Mouse (Mus musculus) layer of hippocampus, postnatal 14 days (tissue): ENCODE measurements around the gene Xpo1. TPM values are rescaled to one million over a fixed set of nuclear protein-coding genes. Genes with fewer than 3 reads are reported as not detected.
"Not testable (repeated sequence)": the region's sequence is repeated elsewhere in the genome, so short reads cannot be mapped to it uniquely, and the experiment has no call there.

Source experiments
- DNase-seq, 2 experiments: peaks; one replicate each; pipeline ENCODE4 v3.0.0; 2021 to 2022; ENCODE audit warnings: low spot score in 2 of 2, mixed read lengths in 1 of 2
- total RNA-seq, 2 experiments: library from RNA; stranded (reverse); gene quantifications; 2 replicates each; pipeline ENCODE4 v1.2.3; 2021

Xpo1 gene
- total RNA-seq, 2 experiments from 2014 or later = 68.2 to 68.8 TPM

DNA sequence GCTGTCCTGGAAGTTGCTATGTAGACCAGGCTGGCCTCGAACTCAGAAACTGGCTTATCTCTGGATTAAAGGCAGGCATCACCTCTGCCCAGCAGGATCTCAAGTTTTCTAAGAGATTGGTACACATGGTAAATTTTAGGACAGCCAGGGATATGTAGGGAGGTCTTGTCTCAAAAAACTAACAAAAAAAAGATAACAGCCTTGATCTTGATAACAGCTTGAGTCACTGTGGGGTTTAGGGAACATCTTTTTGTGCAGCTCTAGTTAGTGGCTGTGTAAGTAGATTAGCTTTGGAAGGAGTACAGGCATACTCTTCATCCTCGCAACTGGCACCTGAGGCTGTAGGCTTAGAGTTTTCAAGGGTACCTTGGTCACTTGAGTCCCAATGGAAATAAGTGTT lies 41.5 kb downstream of the Xpo1 start:
- DNase-seq = no peak

DNA sequence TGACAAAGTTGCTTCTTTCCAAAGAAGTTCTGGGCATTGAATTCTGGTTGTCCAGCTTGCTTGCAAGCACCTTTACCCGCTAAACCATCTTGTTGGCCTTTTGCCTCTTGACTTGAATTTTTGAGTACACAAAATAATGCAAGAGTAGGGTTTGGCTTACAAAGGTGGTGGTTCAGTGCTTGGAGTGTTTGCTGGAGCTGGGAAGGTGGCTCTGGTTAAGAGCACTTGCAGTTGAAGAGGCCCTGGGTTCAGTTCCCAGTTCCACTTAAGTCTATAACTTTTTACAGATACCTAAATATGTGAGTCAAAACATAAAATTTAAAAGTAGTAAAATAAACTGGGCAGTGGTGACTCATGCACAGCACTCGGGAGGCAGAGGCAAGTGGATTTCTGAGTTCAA lies 42.5 kb downstream of the Xpo1 start:
- no peak for DNase-seq

GRCm38 (mm10) chr11:23299910-23300309 lies 44.1 kb downstream of the Xpo1 start:
- no peak for DNase-seq

DNA sequence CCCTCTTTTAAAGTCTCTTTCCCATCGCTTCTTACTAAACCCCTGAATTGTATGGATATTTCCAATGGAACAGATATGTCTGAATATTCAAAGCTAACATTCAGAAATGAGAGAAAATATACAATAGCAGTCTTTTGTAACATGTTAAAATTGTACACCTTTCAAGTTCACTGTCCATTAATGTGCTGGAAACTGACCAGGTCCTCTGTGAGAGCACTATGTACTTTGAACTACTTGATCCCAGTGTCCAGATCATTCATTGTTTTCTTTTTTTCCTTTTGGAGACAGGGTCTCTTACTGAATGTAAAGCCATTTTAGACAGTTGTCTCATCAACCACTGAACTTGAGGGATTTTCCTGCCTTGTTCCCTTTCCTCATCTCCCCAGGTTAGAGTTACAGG lies 47.3 kb downstream of the Xpo1 start:
- DNase-seq = no peak

DNA sequence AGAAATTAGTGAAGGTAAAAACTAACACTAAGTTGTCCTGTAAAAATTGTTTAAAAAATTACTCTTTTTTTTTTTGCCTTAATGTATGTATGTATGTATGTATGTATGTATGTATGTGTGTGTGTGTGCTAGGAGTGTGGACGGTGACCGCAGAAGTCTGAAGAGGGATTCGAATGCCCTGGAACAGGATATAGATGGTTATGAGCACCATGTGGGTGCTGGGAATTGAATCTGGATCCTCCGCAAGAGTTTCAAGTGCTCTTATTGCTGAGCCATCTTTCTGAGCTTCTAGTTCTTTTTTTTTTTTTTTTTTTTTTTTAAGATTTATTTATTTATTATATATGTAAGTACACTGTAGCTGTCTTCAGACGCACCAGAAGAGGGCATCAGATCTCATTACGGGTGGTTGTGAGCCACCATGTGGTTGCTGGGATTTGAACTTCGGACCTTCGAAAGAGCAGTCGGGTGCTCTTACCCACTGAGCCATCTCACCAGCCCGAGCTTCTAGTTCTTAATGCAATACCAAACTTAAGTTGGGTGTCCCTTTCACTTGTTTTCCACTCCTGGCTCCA lies 49.3 kb downstream of the Xpo1 start:
- DNase-seq = not testable (repeated sequence)

GRCm38 (mm10) chr11:23305673-23306608 lies 50.1 kb downstream of the Xpo1 start:
- DNase-seq = peak; percentile 93 to 96

- DNase-seq = peak; percentile 29 to 55
Measured at GRCm38 (mm10) chr11:23306764-23307565, 51.1 kb downstream of the Xpo1 start, which contains the start of gene Usp34. Usp34 (plus strand) TSS chr11:23306895.

DNA sequence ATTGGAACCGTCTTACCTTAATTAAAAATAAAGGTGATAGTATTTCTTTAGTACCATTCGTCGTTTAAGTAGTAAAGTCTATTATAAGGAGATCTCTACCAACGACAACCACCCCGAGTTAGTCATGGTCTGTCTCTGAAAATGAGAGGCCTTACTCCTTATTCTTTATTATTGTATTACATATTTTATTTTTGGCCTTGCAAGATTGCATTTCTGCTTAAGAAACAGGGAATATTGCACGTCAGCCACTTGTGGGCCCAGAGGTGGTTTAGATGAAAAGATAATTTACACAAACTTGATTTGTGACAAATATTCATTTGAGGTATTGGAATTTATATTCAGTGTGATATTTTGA lies 51.7 kb downstream of the Xpo1 start:
- no peak for DNase-seq

- DNase-seq = no peak
Measured at GRCm38 (mm10) chr11:23313496-23313895, 57.7 kb downstream of the Xpo1 start.

DNA sequence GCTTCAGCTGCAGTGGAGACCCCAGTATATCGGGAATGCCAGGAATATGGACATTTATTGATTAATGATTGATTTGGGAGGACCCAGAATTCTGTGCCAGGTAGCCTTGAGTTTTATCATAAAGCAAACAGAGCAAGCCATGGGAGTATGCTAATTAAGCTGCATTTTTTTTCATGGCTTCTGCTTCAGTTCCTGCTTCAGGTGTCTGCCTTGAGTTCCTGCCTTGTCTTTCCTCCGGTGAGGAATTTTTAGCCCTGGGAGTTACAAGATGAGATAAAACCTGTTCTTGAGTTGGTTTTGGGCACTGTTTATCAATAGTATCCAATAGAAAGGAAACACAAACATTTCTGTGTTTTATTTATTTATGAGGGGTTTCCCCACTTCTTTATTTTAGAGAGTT lies 73.6 kb downstream of the Xpo1 start:
- DNase-seq = no peak

GRCm38 (mm10) chr11:23332136-23332535 lies 76.3 kb downstream of the Xpo1 start:
- DNase-seq = no peak

DNA sequence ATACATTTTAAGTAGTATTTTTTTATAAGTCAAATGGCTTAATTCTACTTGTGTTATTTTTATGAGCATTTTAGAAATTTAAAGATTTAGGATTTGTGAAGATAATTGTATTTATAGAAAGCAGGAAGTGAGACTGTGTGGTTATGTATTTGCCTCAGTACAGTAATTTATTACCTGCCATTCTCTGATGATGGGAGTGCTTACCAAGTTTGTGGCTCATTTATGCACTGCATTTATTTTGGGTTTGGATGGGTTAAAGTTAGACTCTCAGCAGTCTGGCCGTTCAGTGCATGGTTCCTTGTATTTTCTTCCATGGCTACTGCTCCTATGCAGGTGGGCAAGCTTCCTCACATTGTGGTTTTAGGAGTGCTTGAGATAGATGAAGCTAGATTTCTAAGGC lies 79.3 kb downstream of the Xpo1 start:
- no peak for DNase-seq

Other genes with a start within 250 kb of the Xpo1 start
- 1 to 10 TPM; 3.8 to 6.9 TPM for gene Fam161a, start 248.5 kb upstream of the Xpo1 start, total RNA-seq
- gene Usp34, start 50.9 kb downstream of the Xpo1 start, total RNA-seq = 100 to 1,000 TPM; 106 to 114 TPM
- 10 to 100 TPM; 49.5 to 55.4 TPM for gene Ahsa2, start 242.0 kb downstream of the Xpo1 start, total RNA-seq